Mouse (Mus musculus) G1E-ER4 (cell line): ENCODE data around the gene Fkbpl. TPM values are rescaled to one million over a fixed set of nuclear protein-coding genes. Genes with fewer than 3 reads are reported as not detected.

ENCODE experiments used
- GATA1 ChIP-seq: IDR thresholded peaks from one replicate; pipeline ENCODE4 v1.8.0; 2012; ENCODE audit warnings: low read length, inconsistent platforms
- polyA plus RNA-seq: library from polyadenylated mRNA; stranded (reverse); fragments of >175 nt; gene quantifications from 2 replicates; pipeline ENCODE4 v1.2.3, GENCODE M21; 2012

Gene Fkbpl
- polyA plus RNA-seq, 1 experiment = 7.1 TPM

- no peak for TF ChIP-seq GATA1
These were observed 25.6 kb upstream of the Fkbpl start for GRCm38 (mm10) chr17:34618999-34619398.

GRCm38 (mm10) chr17:34621006-34621405 lies 23.6 kb upstream of the Fkbpl start:
- no peak for TF ChIP-seq GATA1

GRCm38 (mm10) chr17:34623161-34623560 lies 21.4 kb upstream of the Fkbpl start:
- TF ChIP-seq GATA1 = no peak

- TF ChIP-seq GATA1 = no peak
These were observed 19.6 kb upstream of the Fkbpl start for GRCm38 (mm10) chr17:34624981-34625380.

GRCm38 (mm10) chr17:34626062-34626772 lies 18.3 kb upstream of the Fkbpl start:
- no peak for TF ChIP-seq GATA1

- TF ChIP-seq GATA1 = no peak
These were observed 17.8 kb upstream of the Fkbpl start for GRCm38 (mm10) chr17:34626773-34627092.

GRCm38 (mm10) chr17:34627093-34627942 lies 17.2 kb upstream of the Fkbpl start:
- TF ChIP-seq GATA1 = no peak

GRCm38 (mm10) chr17:34627943-34628643 lies 16.5 kb upstream of the Fkbpl start, which contains the start of gene Ppt2:
Gene Ppt2 (minus strand): TSS chr17:34628510.
- TF ChIP-seq GATA1 = no peak

GRCm38 (mm10) chr17:34628644-34628967 lies 16.0 kb upstream of the Fkbpl start:
- no peak for TF ChIP-seq GATA1

GRCm38 (mm10) chr17:34629221-34629751 lies 15.3 kb upstream of the Fkbpl start, which contains the start of gene Prrt1:
Gene Prrt1 (plus strand): TSS chr17:34629533.
- TF ChIP-seq GATA1 = no peak

GRCm38 (mm10) chr17:34629796-34630603 lies 14.6 kb upstream of the Fkbpl start:
- TF ChIP-seq GATA1 = no peak

GRCm38 (mm10) chr17:34630761-34631301 lies 13.7 kb upstream of the Fkbpl start:
- TF ChIP-seq GATA1 = no peak

GRCm38 (mm10) chr17:34631647-34632046 lies 12.9 kb upstream of the Fkbpl start:
- no peak for TF ChIP-seq GATA1

- no peak for TF ChIP-seq GATA1
These were observed 12.3 kb upstream of the Fkbpl start for GRCm38 (mm10) chr17:34632261-34632691.

- TF ChIP-seq GATA1 = no peak
These were observed 8.9 kb upstream of the Fkbpl start for GRCm38 (mm10) chr17:34635671-34636070.

- no peak for TF ChIP-seq GATA1
These were observed 7.1 kb upstream of the Fkbpl start for GRCm38 (mm10) chr17:34637459-34637858.
